Comparison of ENCODE assay signal across 8 mouse cellular contexts in genomic region chr19:6061641-6062302, GRCm38 (mm10). TPM values are rescaled to one million over a fixed set of nuclear protein-coding genes. Genes with fewer than 3 reads are reported as not detected.
DNase-seq lines count a peak whose midpoint lies in the region; ATAC-seq and TF ChIP-seq lines count a peak whose summit lies in the region.

No protein-coding gene starts in this region.

- TF ChIP-seq CTCF in bone marrow macrophage, adult 2 months (IDR thresholded peaks at IDR 0.05; ENCODE audit: low read depth, low read length), result no peak

- H3K4me2 ChIP-seq in forebrain, embryonic 16.5 days (ENCODE audit: low read length), result peak overlapping the region; percentile 100
- peak overlapping the region; percentile 100 for H3K4me2 ChIP-seq in kidney, embryonic 16.5 days (replicated peaks; ENCODE audit: low read depth, low read length)

- ATAC-seq in forebrain, embryonic 16.5 days, result no peak
- peak; percentile 5; the same call in 1 of the 2 replicates for ATAC-seq in kidney, embryonic 16.5 days (ENCODE audit: low FRiP score, low TSS enrichment)

- H3K27me3 ChIP-seq in forebrain, embryonic 16.5 days (replicated peaks; ENCODE audit: control insufficient read depth, insufficient read depth, low read length), result no peaks in the 10 kb centered on the region
- no peaks in the 10 kb centered on the region for H3K27me3 ChIP-seq in kidney, embryonic 16.5 days (ENCODE audit: insufficient read depth, low read length)

- H3K9ac ChIP-seq in forebrain, embryonic 16.5 days (replicated peaks; ENCODE audit: low read depth, low read length), result peak overlapping the region; percentile 91
- H3K9ac ChIP-seq in kidney, embryonic 16.5 days (replicated peaks; ENCODE audit: low read length), result peak overlapping the region; percentile 97

- intact Hi-C loops in left cerebral cortex, postnatal 14 days (cut with DNase I), result no loop called here

- no peak for TF ChIP-seq POLR2A in bone marrow macrophage, adult 2 months (IDR thresholded peaks at IDR 0.05; ENCODE audit: borderline replicate concordance, low read depth, low read length)

- H3K27ac ChIP-seq in bone marrow macrophage, adult 2 months (ENCODE audit: insufficient read depth, low read depth, low read length), result peak overlapping the region; percentile 87
- peak overlapping the region; percentile 82 for H3K27ac ChIP-seq in forebrain, embryonic 16.5 days (ENCODE audit: low read length)
- H3K27ac ChIP-seq in kidney, embryonic 16.5 days (ENCODE audit: low read length), result peak overlapping the region; percentile 97

- peak; percentile 39 to 55 for DNase-seq in left cerebral cortex, postnatal 14 days (ENCODE audit: low spot score in 2 of 2)
- no peak for DNase-seq in left cerebral cortex, adult 8-10 months (ENCODE audit: low spot score in 2 of 2)
- peak; percentile 58 for DNase-seq in lung, postnatal 10 days
- peak; percentile 46 for DNase-seq in retina, embryonic 14.5 days (ENCODE audit: low spot score)
- no peak for DNase-seq in ovary, adult 18-20 months (ENCODE audit: low spot score)

- H3K9me3 ChIP-seq in forebrain, embryonic 16.5 days (ENCODE audit: control insufficient read depth, low read length), result no peaks in the 10 kb centered on the region
- H3K9me3 ChIP-seq in kidney, embryonic 16.5 days (ENCODE audit: low read length), result no peaks in the 10 kb centered on the region

- peak overlapping the region; percentile 90 for H3K4me3 ChIP-seq in bone marrow macrophage, adult 2 months (ENCODE audit: insufficient read depth, low read length)
- peak overlapping the region; percentile 90 for H3K4me3 ChIP-seq in forebrain, embryonic 16.5 days (replicated peaks; ENCODE audit: low read length)
- H3K4me3 ChIP-seq in kidney, embryonic 16.5 days (ENCODE audit: low read length), result peak overlapping the region; percentile 94

- peaks cover 12% of the 10 kb centered on the region for H3K4me1 ChIP-seq in bone marrow macrophage, adult 2 months (ENCODE audit: control insufficient read depth, insufficient read depth, low read length)
- peaks cover 40% of the 10 kb centered on the region for H3K4me1 ChIP-seq in forebrain, embryonic 16.5 days (replicated peaks; ENCODE audit: control insufficient read depth, insufficient read depth, low read length)
- H3K4me1 ChIP-seq in kidney, embryonic 16.5 days (ENCODE audit: insufficient read depth, low read length), result peaks cover 35% of the 10 kb centered on the region

- H3K36me3 ChIP-seq in forebrain, embryonic 16.5 days (ENCODE audit: control insufficient read depth, insufficient read depth), result no peaks in the 10 kb centered on the region
- peaks cover 10% of the 10 kb centered on the region for H3K36me3 ChIP-seq in kidney, embryonic 16.5 days (ENCODE audit: insufficient read depth, low read length)

- WGBS in forebrain, embryonic 16.5 days, result 3% methylated on average over 43 of the region's 44 CpGs
- under 1% methylated on average over 44 of the region's 44 CpGs for WGBS in kidney, embryonic 16.5 days

RNA-seq across cellular contexts. Expression of gene Znhit2, which starts 0.8 kb away (rescaled TPM):
- total RNA-seq in left cerebral cortex, postnatal 14 days (2021), result 10 to 100 TPM; 39.4 to 41.7 TPM
- total RNA-seq in left cerebral cortex, adult 8-10 months (2022), result 10 to 100 TPM; 33.0 to 38.8 (median 37.3) TPM
- 12.8 and 16.4 TPM in 2 replicates for polyA plus RNA-seq in bone marrow macrophage, adult 2 months (2012; ENCODE audit: insufficient read depth, insufficient read length, missing spikeins)
- polyA plus RNA-seq in forebrain, embryonic 16.5 days (2015; fragmentation: Nextera tagmentation; extraction: Ambion mirVana), result 30.1 and 31.0 TPM in 2 replicates
- polyA plus RNA-seq in kidney, embryonic 16.5 days (2015; fragmentation: Nextera tagmentation; extraction: Ambion mirVana), result 35.4 and 37.7 TPM in 2 replicates

RNA-seq across cellular contexts. Expression of gene Fau, which starts 4.1 kb away (rescaled TPM):
- total RNA-seq in left cerebral cortex, postnatal 14 days (2021), result 100 to 1,000 TPM; 597 to 658 TPM
- 100 to 1,000 TPM; 737 to 869 (median 805) TPM for total RNA-seq in left cerebral cortex, adult 8-10 months (2022)
- 1,783 and 2,337 TPM in 2 replicates for polyA plus RNA-seq in bone marrow macrophage, adult 2 months (2012; ENCODE audit: insufficient read depth, insufficient read length, missing spikeins)
- polyA plus RNA-seq in forebrain, embryonic 16.5 days (2015; fragmentation: Nextera tagmentation; extraction: Ambion mirVana), result 493 and 512 TPM in 2 replicates
- 644 and 690 TPM in 2 replicates for polyA plus RNA-seq in kidney, embryonic 16.5 days (2015; fragmentation: Nextera tagmentation; extraction: Ambion mirVana)

RNA-seq across cellular contexts. Expression of gene Mrpl49, which starts 4.2 kb away (rescaled TPM):
- total RNA-seq in left cerebral cortex, postnatal 14 days (2021), result 10 to 100 TPM; 49.8 to 54.3 TPM
- 10 to 100 TPM; 42.7 to 55.2 (median 44.9) TPM for total RNA-seq in left cerebral cortex, adult 8-10 months (2022)
- polyA plus RNA-seq in bone marrow macrophage, adult 2 months (2012; ENCODE audit: insufficient read depth, insufficient read length, missing spikeins), result 24.5 and 25.9 TPM in 2 replicates
- polyA plus RNA-seq in forebrain, embryonic 16.5 days (2015; fragmentation: Nextera tagmentation; extraction: Ambion mirVana), result 65.0 and 74.0 TPM in 2 replicates
- polyA plus RNA-seq in kidney, embryonic 16.5 days (2015; fragmentation: Nextera tagmentation; extraction: Ambion mirVana), result 83.2 and 87.2 TPM in 2 replicates

RNA-seq across cellular contexts. Expression of gene Tm7sf2, which starts 6.4 kb away (rescaled TPM):
- total RNA-seq in left cerebral cortex, postnatal 14 days (2021), result 10 to 100 TPM; 41.3 to 46.1 TPM
- total RNA-seq in left cerebral cortex, adult 8-10 months (2022), result 10 to 100 TPM; 18.9 to 29.9 (median 23.2) TPM
- polyA plus RNA-seq in bone marrow macrophage, adult 2 months (2012; ENCODE audit: insufficient read depth, insufficient read length, missing spikeins), result 8.1 and 13.7 TPM in 2 replicates
- 34.0 and 41.3 TPM in 2 replicates for polyA plus RNA-seq in forebrain, embryonic 16.5 days (2015; fragmentation: Nextera tagmentation; extraction: Ambion mirVana)
- 22.8 and 28.6 TPM in 2 replicates for polyA plus RNA-seq in kidney, embryonic 16.5 days (2015; fragmentation: Nextera tagmentation; extraction: Ambion mirVana)

RNA-seq across cellular contexts. Expression of gene Vps51, which starts 15.3 kb away (rescaled TPM):
- 10 to 100 TPM; 73.9 to 87.1 TPM for total RNA-seq in left cerebral cortex, postnatal 14 days (2021)
- total RNA-seq in left cerebral cortex, adult 8-10 months (2022), result 10 to 100 TPM; 79.4 to 88.4 (median 84.3) TPM
- 83.7 and 99.9 TPM in 2 replicates for polyA plus RNA-seq in bone marrow macrophage, adult 2 months (2012; ENCODE audit: insufficient read depth, insufficient read length, missing spikeins)
- 85.9 and 88.5 TPM in 2 replicates for polyA plus RNA-seq in forebrain, embryonic 16.5 days (2015; fragmentation: Nextera tagmentation; extraction: Ambion mirVana)
- 85.7 and 90.6 TPM in 2 replicates for polyA plus RNA-seq in kidney, embryonic 16.5 days (2015; fragmentation: Nextera tagmentation; extraction: Ambion mirVana)

Comparison
In these comparisons a context has a peak if more than half of its experiments do, and no peak if none do; other contexts are left out.
1. DNase-seq: peak in left cerebral cortex, postnatal 14 days (2 of 2), lung, postnatal 10 days (single experiment) and retina, embryonic 14.5 days (single experiment); none in left cerebral cortex, adult 8-10 months (0 of 2) and ovary, adult 18-20 months (single experiment).
2. Peak in every context shown above with its lines, with median percentiles within 50 percentile points of each other: H3K27ac ChIP-seq and H3K4me3 ChIP-seq.